ENCODE assay signal across 23 mouse cellular contexts in genomic region chr4:117992872-117993271, GRCm38 (mm10).
DNase-seq lines count a peak whose midpoint lies in the region; ATAC-seq and TF ChIP-seq lines count a peak whose summit lies in the region.
"Had no signal": no experiment of that assay in that cellular context is flagged by ENCODE, and none has a peak within 500 bp of the region (broad histone marks: within the 10 kb centered on the region; RNA-seq: fewer than 3 reads in every experiment).

No protein-coding gene starts in this region.

- no peaks in the 10 kb centered on the region for H3K27me3 ChIP-seq in intestine, postnatal 0 days (replicated peaks; ENCODE audit: control insufficient read depth, insufficient read depth, low read length)
- no peaks in the 10 kb centered on the region for H3K27me3 ChIP-seq in intestine, embryonic 15.5 days (replicated peaks)
- H3K27me3 ChIP-seq in liver, embryonic 16.5 days (ENCODE audit: control insufficient read depth, insufficient read depth, low read depth, low read length): no peaks in the 10 kb centered on the region
- no peaks in the 10 kb centered on the region for H3K27me3 ChIP-seq in stomach, postnatal 0 days (ENCODE audit: control insufficient read depth, insufficient read depth, low read length)
- H3K27me3 ChIP-seq: forebrain, embryonic 15.5 days had no signal

- H3K4me3 ChIP-seq in intestine, postnatal 0 days (ENCODE audit: low read depth, low read length): no peak overlapping the region
- no peak overlapping the region for H3K4me3 ChIP-seq in intestine, embryonic 15.5 days (replicated peaks)
- H3K4me3 ChIP-seq in liver, embryonic 16.5 days (ENCODE audit: low read depth, low read length): no peak overlapping the region
- no peak overlapping the region for H3K4me3 ChIP-seq in stomach, postnatal 0 days (ENCODE audit: low read depth, low read length)
- H3K4me3 ChIP-seq: embryonic facial prominence, embryonic 10.5 days; forebrain, embryonic 15.5 days; limb, embryonic 10.5 days; liver, embryonic 13.5 days had no signal

- H3K27ac ChIP-seq in intestine, postnatal 0 days (ENCODE audit: low read depth, low read length): no peak overlapping the region
- no peak overlapping the region for H3K27ac ChIP-seq in intestine, embryonic 15.5 days
- no peak overlapping the region for H3K27ac ChIP-seq in liver, embryonic 16.5 days (ENCODE audit: low read length)
- H3K27ac ChIP-seq in stomach, postnatal 0 days (replicated peaks): no peak overlapping the region
- H3K27ac ChIP-seq: embryonic facial prominence, embryonic 10.5 days; forebrain, embryonic 15.5 days; hindbrain, embryonic 14.5 days; limb, embryonic 10.5 days; liver, embryonic 13.5 days had no signal

- no peaks in the 10 kb centered on the region for H3K9me3 ChIP-seq in intestine, postnatal 0 days (ENCODE audit: control insufficient read depth)
- no peaks in the 10 kb centered on the region for H3K9me3 ChIP-seq in intestine, embryonic 15.5 days
- H3K9me3 ChIP-seq in liver, embryonic 16.5 days (replicated peaks; ENCODE audit: control insufficient read depth, low read length): no peaks in the 10 kb centered on the region
- H3K9me3 ChIP-seq in stomach, postnatal 0 days (ENCODE audit: control insufficient read depth, low read length): no peaks in the 10 kb centered on the region
- H3K9me3 ChIP-seq: embryonic facial prominence, embryonic 10.5 days; forebrain, embryonic 15.5 days; limb, embryonic 10.5 days; liver, embryonic 13.5 days had no signal

- no peaks in the 10 kb centered on the region; the same call in none of the 2 replicates for H3K4me1 ChIP-seq in intestine, postnatal 0 days (replicated peaks; ENCODE audit: control insufficient read depth, insufficient read depth, low read length)
- peaks cover 12% of the 10 kb centered on the region for H3K4me1 ChIP-seq in intestine, embryonic 15.5 days (replicated peaks)
- peaks cover 5% of the 10 kb centered on the region for H3K4me1 ChIP-seq in liver, embryonic 16.5 days (ENCODE audit: control insufficient read depth, low read depth, low read length)
- peaks cover 12% of the 10 kb centered on the region for H3K4me1 ChIP-seq in stomach, postnatal 0 days (replicated peaks; ENCODE audit: control insufficient read depth, insufficient read depth)

- 79% methylated on average over 7 of the region's 7 CpGs for whole genome bisulfite sequencing in intestine, postnatal 0 days
- WGBS in intestine, embryonic 15.5 days: 72% methylated on average over 7 of the region's 7 CpGs
- 70% methylated on average over 7 of the region's 7 CpGs for WGBS in liver, embryonic 16.5 days (ENCODE audit: insufficient replicate concordance)
- WGBS in stomach, postnatal 0 days: 74% methylated on average over 7 of the region's 7 CpGs

- 0 out of 2 replicates have a peak, but pooled peaks cover 4% of the 10 kb centered on the region for H3K36me3 ChIP-seq in intestine, postnatal 0 days (ENCODE audit: control insufficient read depth, insufficient read depth)
- no peaks in the 10 kb centered on the region for H3K36me3 ChIP-seq in intestine, embryonic 15.5 days
- H3K36me3 ChIP-seq in liver, embryonic 16.5 days (ENCODE audit: control insufficient read depth, insufficient read depth): no peaks in the 10 kb centered on the region
- H3K36me3 ChIP-seq in stomach, postnatal 0 days (ENCODE audit: control insufficient read depth, insufficient read depth, low read length): no peaks in the 10 kb centered on the region
- H3K36me3 ChIP-seq: embryonic facial prominence, embryonic 10.5 days; forebrain, embryonic 15.5 days; limb, embryonic 10.5 days; liver, embryonic 13.5 days had no signal

- peak; percentile 44 for TF ChIP-seq CTCF in intestine, postnatal 0 days (IDR thresholded peaks at IDR 0.05; ENCODE audit: low read depth)
- peak; percentile 56 for TF ChIP-seq CTCF in stomach, postnatal 0 days (IDR thresholded peaks at IDR 0.05; ENCODE audit: low read depth)

- H3K9ac ChIP-seq in intestine, postnatal 0 days (ENCODE audit: low read depth, low read length): no peak overlapping the region
- no peak overlapping the region for H3K9ac ChIP-seq in intestine, embryonic 15.5 days
- H3K9ac ChIP-seq in liver, embryonic 16.5 days (ENCODE audit: low read depth, low read length): no peak overlapping the region
- no peak overlapping the region for H3K9ac ChIP-seq in stomach, postnatal 0 days (ENCODE audit: low read length)
- H3K9ac ChIP-seq: forebrain, embryonic 15.5 days; hindbrain, embryonic 14.5 days; liver, embryonic 13.5 days had no signal

- no peak for ATAC-seq in intestine, postnatal 0 days
- no peak for ATAC-seq in intestine, embryonic 15.5 days
- ATAC-seq in liver, embryonic 16.5 days (ENCODE audit: low read depth): 0 out of 2 replicates have a peak, but pooled peaks have one; percentile 33
- ATAC-seq in stomach, postnatal 0 days (ENCODE audit: low FRiP score, low TSS enrichment): no peak
- ATAC-seq: forebrain, embryonic 15.5 days; midbrain, embryonic 16.5 days had no signal

- no peak for DNase-seq in liver
- DNase-seq in right cerebral cortex, postnatal 14 days: peak; percentile 2
- DNase-seq in right cerebral cortex, postnatal 25 days: no peak
- DNase-seq in stomach, postnatal 0 days (ENCODE audit: low spot score): no peak
- DNase-seq in thymus, postnatal 0 days (ENCODE audit: low spot score): no peak
- DNase-seq: adrenal gland, adult 8-10 months; cerebellum, adult 11-12 months; cerebellum, postnatal 10 days; gastrocnemius, postnatal 14 days; heart, adult 18-20 months; heart, postnatal 36 days; kidney, postnatal 14 days; liver, embryonic 13.5 days; lung, postnatal 4 days; thymus, postnatal 36 days had no signal

- H3K4me2 ChIP-seq in intestine, postnatal 0 days (replicated peaks; ENCODE audit: low read depth): no peak overlapping the region
- no peak overlapping the region for H3K4me2 ChIP-seq in intestine, embryonic 15.5 days (replicated peaks)
- no peak overlapping the region for H3K4me2 ChIP-seq in liver, embryonic 16.5 days (ENCODE audit: low read depth, low read length)
- no peak overlapping the region for H3K4me2 ChIP-seq in stomach, postnatal 0 days (replicated peaks; ENCODE audit: low read depth)
- H3K4me2 ChIP-seq: forebrain, embryonic 15.5 days; hindbrain, embryonic 14.5 days; liver, embryonic 13.5 days had no signal

- no peak for TF ChIP-seq EP300 in stomach, postnatal 0 days (optimal IDR thresholded peaks at IDR 0.05)
